Mouse (Mus musculus) kidney, postnatal 14 days (tissue): ENCODE data around the gene Myl12a.
A peak's percentile ranks its signal among the peaks of the same experiment; 100 is the strongest.

ENCODE experiments used
- DNase-seq: peaks from one replicate; pipeline ENCODE4 v3.0.0; 2022; ENCODE audit warnings: mixed read lengths

Gene Myl12a

DNA sequence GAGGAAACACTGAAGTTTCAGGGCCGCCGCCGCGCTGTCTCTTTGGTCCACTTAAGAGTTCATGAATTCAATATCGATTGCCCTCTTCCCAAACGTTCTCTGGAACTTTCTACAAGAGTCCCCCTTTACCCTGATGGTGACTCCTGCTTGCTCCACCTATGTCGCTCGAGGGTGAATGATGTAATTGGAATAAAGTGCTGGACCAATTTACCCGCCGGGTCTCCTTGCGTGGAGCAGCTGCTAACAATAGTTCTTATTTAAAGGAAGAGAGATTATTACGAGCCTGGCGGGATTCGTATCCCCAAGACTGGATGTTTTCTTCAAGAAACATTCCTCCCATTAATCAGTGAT, at the start of gene Myl12a:
Myl12a (minus strand) TSS at position 135 of the 351 bp plus-strand sequence.
- no peak for DNase-seq

DNA sequence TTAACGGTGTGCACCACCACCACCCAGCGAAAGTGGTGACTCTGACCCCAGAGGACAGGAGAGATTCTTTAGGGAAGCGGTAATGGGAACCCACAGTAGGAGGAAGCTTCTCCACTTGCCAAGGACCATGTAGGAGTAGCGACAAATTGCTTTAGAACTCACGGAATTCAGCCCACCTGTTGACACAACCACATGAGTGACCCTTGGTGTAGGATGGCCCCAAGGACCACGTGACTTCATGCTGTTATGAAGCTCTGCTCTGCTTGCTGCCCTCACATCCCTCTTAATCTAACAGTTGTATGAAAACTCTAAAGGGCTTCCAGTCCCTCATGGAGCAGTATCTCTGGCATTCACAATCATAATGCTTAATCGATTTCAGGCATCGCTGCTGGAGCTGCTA, 46.6 kb upstream of the Myl12a start:
- no peak for DNase-seq

DNA sequence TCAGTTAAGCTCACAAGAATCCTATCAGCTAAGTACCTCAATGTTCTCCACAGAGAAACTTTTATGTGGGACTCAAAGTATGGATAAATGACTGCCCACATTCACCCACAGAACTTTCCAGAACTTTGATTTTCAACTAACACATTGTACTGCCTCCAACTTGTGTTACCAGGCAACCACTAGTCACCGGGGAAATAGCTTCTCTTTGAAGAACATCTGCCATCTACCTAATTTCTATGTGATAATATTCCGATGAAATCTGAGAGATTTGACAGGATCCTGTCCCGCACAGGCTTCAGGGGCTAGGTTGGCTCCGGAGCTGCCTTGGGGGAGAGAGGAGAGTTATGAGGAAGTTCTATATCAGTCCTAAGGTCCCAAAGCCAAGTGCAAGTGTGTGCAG, 44.2 kb upstream of the Myl12a start:
- DNase-seq = no peak

DNA sequence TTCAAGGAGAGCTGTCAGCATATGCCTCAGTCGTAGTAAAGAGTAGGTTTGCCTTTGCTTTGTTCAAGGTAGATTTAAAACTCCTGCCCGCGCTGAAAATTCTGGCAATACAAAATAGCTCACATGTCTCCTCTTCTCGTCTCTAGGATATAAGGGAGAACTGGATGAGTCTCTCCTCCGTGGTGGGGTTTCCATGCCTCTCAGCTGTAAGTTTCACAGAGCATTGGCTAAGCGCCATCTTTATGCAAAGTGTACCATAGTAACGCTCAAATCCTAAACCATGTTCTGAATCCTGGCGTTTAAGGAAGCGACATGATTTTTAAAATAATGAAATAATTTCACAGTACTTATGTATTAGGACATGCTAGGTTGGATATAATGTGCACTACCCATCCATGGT, 42.9 kb upstream of the Myl12a start:
- DNase-seq = no peak

DNA sequence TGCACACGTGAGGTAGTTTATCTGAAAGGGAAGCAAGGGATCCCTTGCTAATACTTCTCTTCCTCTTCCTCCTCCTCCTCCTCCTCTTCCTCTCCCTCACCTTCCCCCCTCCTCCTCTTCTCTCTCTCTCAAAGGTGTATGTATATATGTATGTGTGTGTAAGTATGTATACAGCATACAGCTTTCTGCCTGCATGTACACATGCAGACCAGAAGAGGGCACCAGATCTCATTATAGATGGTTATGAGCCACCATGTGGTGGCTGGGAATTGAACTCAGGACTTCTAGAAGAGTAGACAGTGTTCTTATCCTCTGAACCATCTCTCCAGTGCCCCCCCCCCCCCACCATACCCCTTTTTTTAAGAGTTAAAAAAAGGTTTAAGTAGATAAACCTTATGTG, 40.0 kb upstream of the Myl12a start:
- DNase-seq = no peak

DNA sequence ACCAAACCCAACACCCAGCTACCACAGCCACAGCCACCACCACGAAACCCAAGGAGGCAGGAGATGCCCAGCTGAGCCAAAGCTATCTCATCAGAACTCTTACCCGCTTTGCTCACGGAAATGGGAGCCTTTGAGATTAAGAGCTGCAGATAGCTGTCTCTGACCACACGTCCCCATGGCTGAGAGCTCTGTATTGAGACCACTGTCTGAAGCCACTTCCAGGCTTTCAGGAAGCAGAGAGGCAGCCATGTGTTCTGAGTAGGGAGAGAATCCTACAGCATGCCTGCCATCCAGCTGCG, 37.9 kb upstream of the Myl12a start:
- no peak for DNase-seq

DNA sequence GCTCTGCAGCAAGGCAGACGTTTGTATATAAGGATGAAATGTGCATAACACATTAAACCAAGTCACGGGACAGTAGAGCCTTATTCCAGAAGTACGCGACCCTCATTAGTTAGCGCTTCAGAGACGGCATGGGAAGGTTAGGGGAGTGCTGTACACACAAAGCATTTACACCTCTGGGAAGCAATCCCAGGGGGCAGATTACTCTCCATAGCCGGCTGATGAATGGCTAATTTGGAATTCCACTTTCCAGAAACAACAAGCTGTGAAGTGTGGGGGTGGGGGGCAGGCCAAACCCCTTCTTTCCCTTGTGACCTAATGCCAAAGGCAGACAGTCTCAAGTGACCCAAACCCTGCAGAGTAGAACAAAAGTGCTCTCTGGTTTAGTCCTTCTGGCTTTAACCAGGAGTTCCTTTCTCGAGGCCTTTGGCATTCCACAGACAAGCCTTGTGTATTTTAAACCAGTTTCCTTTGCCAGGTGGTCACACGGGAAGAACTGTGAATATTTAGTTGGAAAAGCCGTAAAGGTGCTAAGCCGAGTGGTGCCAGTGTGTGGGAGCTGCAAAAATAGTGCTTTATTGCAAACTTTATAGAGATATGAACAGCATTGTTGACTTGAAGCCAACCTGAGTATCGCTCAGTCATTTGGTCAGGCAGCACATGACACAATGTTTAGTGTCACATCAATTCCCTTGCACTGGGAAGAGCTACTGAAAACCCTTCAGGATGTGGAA, 37.3 kb upstream of the Myl12a start:
- DNase-seq = peak; percentile 18

DNA sequence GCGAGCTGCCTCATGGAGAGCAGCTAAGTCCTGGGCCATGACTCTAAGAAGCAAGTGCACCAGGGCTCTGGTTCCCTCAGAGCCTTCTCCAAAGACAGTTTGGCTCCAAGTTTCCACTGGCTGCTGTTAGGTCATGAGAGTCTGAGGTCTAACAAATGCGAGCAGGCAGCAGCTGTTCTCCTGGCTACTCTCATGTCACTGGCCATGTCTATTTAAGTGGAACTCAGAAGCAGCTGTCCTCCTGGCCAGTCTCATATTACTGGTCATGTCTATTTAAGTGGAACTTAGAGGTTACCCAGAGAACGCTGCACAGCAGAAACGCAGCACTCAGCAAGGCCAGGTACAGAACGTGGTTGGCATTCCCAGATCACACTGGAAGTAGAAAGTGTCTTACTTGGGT, 36.1 kb upstream of the Myl12a start:
- peak; percentile 16 for DNase-seq

DNA sequence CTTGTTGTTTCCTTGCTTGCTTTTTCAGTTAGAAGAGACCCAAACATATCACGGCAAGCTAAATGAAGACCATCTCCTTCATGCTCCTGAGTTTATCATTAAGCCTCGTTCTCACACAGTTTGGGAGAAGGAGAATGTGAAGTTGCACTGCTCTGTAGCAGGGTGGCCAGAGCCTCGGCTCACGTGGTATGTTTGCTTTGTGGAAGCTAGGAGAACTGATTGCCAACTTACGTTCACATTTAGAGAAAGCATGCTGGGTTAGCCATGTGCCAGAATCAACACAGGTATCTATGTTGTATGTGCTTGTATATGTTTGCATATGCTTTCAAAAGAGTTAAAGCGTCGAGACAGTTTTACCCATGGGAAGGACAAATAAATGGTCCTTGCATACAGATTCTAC, 34.5 kb upstream of the Myl12a start:
- DNase-seq = no peak

DNA sequence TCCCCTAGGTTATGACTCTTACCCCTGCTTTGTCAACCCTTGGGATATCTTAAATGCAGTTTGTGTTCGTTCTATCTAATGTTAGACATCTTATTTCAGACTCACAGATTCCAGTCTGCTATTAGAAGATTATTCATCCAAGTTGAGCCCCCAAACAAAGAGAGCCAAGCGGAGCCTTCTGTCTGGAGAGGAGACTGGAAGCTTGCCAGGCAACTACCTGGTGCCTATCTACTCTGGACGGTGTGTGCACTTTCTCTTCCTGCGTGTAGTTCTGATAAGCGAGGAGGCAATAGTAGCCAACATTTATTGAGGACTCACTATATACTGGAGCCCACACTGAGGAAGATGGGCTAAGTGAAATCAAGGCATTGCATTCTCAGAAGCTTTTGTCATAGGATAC, 31.8 kb upstream of the Myl12a start:
- no peak for DNase-seq

DNA sequence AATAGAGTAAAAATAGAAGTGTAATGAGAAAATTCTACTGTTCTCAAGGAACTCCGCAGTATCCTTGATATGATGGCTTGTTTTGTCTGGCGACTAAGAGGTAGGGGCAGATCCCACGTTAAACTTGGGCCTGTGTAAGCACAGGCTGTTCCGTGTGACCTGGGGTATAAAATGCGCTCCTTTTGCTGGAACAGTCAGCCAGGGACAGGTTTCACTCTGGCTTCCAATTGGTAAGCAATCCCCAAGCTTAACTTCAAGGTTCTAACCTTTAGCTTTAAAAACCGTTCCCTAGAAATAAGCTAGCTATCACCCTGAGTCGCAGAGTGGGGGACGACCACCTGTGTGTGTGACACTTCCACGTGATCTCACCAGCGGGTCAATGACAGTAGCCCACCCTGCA, 30.0 kb upstream of the Myl12a start:
- DNase-seq = no peak

DNA sequence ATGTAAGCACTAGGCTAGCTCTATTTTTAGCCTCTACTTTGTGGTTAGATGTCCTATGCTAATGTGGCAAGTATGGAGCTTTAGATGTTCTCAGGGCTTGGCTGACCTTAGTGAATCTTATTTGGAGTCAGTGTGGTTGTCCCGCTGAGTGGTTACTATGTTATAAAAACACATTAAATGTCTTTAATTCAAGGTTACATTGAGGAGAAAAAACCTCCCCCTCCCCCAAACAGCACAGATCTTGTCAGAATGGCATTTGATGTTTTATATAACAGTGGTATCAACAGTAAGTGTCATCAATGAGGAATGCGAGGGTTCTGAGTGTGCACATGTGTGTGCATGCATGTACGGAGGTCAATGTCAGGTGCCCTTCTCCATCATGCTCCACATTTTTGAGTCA, 24.5 kb upstream of the Myl12a start:
- no peak for DNase-seq

DNA sequence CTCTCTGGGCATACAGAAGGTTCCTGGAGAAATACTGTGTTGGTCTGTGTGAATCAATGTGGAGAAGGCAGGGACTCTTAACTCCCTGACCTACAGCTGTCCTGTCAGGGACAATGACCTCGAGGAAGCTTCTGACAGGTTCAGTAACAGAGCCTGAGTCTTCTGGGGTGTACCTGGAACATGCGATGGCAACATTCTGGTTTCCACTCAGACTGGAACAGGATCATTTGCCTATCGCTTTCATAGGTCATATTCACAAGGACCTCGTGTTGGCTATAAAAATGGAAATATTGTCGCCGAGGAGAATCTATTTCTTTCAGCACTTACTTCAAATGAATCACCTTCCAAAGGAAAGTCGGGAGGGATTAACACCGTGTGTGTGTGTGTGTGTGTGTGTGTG, 23.2 kb upstream of the Myl12a start:
- no peak for DNase-seq

DNA sequence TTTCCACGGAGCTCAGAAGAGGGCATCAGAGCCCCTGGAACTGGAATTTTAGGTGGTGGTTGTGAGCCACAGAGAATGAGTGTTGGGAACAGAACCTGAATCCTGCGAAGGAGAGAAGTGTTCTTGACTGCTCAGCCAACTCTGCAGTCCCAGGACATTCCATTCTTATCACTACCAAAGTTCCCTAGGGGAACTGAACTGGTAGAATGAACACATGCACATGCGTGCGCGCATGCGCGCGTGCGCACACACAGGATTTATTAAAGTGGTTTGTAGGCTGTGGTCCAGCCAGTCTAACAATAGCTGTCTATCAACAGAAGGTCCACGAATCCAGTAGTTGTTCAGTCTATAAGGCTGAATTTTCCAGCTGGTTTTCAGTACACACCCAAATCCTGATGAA, 21.4 kb upstream of the Myl12a start:
- no peak for DNase-seq

DNA sequence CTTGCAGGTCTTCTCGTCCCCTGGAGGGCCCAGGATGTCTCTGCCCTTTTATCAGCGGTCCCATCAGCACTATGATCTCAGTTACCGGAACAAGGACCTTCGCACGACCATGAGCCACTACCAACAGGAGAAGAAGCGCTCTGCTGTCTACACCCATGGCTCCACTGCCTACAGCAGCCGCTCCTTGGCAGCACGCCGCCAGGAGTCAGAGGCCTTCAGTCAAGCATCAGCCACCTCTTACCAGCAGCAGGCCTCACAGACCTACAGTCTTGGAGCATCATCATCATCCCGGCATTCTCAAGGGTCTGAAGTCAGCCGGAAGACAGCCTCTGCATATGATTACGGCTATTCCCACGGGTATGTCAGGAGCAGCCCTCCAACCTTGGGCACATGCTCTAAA, 20.2 kb upstream of the Myl12a start:
- DNase-seq = no peak

DNA sequence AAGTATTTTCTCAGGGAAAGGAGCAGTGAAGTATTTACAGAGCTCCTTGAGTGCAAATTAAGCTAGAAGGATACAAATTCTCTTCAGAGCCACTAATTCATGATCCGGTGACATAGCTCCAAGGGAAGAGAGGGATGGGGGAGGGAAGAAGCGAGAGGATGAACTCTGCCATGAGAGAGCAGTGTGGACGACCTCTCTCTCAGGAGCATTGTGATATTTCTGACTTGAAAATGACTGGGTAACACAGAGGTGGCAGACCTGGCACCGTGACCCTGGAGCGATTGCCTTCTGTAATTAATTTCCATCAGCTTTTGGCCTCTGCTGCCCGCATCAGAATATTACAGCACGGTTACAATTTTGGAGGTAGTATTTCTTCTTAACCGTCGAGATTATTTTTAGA, 17.2 kb upstream of the Myl12a start:
- no peak for DNase-seq

DNA sequence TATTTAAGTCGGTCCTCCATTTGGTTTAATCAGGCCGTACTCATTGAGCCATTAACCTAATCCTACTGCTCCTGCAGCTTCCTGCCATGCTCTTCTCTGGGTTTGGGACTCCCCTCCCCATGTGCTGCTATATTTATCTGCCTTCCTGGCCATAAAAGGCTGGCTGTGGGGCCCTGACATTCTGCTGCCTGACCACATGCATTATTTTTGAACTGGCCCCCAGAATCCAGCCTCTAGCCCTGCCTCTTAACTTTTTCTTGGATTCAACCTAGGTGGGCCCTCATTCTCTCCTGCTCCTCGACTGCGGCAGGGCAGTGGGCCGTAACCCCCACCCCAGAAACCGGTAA, 16.6 kb upstream of the Myl12a start:
- DNase-seq = no peak

DNA sequence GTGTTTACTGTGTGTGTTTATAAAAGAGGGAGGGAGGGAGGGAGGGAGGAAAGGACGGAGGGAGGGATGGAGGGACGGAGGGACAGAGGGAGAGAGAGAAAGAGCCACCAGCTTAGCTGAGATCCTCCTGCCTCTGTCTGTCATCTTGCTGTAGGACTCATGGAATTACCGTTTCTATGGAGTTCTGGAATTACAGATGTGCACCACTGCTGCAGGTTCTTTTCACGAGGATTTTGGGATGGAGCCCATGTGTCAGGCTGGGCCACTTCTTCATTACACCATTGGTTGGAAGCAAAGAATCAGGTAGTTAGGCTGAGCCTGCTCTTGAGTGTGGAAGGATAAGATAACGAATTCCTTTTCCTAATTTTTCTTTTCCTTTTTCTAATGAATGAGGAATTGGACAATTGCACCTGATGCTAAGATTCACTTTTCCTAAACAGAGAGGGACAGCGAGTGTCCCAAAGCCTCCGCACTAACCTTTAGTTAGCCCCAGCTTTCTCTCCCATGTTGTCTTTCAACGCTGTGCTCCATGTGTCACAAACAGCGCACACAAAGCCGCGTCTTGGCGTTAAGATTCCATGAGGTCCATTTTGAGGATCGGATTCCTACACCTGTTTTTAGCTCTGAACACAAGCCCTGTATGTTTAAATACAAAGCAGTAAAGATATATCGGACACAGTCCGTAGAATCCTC, 16.1 kb upstream of the Myl12a start:
- no peak for DNase-seq

DNA sequence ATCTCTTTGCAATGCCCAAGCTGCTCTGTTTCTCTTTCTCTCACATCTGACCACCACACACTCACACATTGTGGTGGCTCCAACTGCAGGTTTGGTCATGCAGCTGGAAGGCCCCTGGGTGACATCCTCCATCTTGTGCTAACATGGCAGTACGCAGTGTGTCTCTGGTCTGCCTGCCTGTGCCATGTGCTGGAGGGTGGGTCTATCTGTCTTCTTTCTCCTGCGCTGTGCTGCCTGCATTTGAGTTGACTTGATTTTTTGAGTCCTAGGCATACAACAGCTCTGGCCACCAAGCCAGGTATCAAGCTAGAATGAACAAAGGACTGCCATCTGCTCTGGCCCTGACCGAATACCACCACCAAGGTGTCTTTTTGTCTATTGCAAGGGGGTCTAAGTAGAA, 15.5 kb upstream of the Myl12a start:
- DNase-seq = no peak

DNA sequence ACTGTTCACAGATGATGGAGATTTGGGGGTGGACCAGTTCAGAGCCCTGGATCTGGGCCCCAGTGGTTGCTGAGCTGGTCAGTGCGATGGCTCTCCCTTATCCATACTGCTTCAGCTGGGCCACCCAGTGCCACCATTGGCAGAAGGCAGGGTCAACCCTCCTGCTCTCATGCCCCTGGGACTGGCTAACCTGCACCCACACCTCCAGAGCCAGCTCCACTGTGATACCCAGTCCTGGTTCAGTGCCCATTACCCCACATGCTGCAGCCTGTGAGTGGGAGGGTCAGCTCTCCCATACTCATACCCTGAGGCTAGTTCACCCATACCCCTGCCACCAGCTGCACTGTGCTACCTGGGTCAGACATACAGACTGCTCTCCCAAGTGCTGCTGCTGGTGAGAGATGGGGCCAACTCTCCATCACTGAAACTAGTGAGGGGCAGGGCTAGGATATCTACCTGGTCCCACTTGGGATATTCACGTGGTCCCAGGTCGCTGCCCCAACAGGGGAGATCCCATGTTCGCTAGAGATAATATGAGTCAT, 14.8 kb upstream of the Myl12a start:
- no peak for DNase-seq

DNA sequence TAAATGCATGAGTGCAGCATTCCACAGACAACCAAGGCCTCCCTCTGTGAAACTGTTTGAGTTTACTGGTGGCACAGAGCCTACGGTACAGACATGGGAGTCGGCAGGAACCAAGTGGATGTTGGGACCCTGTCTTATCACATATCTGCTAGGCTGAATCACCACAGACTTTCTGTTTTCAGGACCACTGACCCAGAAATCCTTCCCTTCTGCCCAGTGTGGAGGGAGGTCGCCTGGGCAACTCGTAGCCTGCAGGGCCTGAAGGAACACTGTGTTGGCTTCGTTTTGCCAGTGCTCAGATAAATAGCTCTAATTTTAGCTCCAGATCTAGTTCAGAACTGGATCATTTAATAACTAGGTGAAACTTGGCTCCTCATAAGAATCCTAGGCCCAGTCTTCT, 12.2 kb upstream of the Myl12a start:
- no peak for DNase-seq

DNA sequence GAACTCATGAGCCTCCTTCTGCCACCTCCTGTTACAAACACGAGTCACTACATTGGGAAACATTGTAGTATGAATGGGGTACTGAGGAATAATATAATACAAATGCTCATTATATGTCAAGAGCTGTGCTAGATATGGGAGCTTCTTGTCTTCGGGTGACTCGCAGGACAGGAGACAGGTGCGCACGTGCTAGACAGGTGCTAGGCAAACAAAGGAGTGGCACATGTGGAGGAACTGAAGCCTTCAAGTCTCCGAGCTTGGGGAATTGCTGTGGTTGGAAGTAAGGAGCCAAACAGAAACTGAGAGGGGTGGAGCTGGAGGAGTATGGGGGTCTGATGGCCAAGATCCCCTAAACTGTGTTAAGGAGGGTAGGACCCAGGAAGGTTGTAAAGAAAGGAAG, 10.4 kb upstream of the Myl12a start:
- DNase-seq = no peak

DNA sequence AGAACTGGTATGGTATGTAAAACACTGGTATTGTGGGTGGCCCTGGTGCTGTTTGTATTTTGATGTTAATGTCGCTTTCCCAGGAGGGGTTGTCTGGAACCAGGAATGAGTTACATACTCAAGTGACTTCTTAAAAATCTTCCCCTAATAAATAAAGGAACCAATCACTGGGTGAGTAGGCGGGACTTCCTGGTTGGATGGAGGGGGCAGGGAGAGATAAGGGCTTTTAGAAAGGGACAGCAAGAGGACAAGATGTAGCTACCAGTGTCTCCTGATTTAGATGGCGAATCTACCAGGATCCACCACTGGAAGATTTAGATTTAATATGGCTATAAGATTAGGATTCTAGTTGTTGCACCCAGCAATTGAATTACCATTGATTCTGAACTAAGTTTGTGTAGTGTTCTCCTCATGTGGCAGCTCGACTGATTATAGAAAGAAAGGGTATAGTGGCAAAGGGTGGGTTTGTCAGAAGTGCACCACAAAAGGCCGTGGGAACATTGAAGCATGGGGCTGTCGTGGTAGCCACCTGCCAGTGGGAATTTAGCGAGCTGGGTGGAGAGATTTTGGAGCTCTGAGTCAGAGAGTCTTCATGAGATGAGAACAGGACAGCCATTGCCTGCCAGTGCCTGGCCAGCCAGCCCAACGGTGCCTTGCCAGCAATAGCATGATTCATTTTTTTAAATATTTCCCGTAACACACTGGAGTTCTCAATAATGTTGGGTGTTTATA, 9.4 kb upstream of the Myl12a start:
- DNase-seq = no peak

DNA sequence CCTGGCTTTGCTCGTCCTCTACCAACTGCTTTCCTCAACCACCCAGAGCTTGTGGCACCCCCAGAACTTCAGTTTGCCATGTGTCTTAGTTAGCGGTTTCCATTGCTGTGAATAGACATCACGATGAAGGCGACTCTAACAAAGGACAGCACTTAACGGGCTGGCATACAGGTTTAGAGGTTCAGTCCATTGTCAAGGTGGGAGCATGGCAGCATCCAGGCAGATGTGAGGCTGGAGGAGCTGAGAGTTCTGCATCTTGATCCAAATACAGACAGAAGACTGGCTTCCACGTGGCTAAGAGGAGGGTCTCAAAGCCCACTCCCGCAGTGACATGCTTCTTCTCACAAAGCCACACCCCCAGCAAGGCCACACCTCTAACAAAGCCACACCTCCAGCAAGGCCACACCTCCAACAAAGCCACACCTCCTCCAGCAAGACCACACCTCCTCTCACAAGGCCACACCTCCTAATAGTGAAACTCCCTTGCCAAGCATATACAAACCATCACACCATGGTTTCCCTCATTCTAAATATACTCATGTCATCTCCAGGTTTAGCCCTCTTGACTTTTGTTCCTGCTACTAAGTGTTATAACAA, 8.1 kb upstream of the Myl12a start:
- no peak for DNase-seq
